Mouse (Mus musculus): ENCODE measurements at regions not wholly inside any gene's neighbourhood (a gene's known extent, or its start where the extent isn't known, plus 50 kb on each side); places are given as distances from the start of the nearest gene placed in this dataset.

DNA sequence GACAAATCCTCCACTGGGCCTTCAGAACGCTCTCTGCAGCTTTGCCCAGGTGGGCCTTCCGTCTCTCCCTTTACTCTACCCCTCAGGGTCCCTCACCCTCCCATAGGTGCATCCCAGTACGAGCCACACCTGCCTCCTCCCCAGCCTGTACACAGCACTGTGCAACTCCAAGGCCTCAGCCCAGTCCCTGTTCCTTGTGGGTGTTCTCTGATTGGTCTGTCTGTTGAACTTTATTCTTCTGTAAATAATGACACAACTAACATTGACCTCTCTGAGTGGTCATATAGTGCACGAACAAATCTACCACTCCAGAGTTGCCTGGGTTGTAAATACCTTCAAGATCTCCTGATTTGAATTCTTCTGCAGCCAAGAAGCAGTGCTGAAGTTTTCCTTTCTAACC, 167.8 kb upstream of the Hes1 start:
- no peaks in the 10 kb centered on the region for H3K27me3 ChIP-seq (ENCODE audit: control insufficient read depth, insufficient read depth, low read length)
- no peak overlapping the region for H3K4me3 ChIP-seq (ENCODE audit: control insufficient read depth, low read depth, low read length)
- H3K36me3 ChIP-seq (ENCODE audit: control insufficient read depth, insufficient read depth, low read length) = no peaks in the 10 kb centered on the region
- H3K27ac ChIP-seq (ENCODE audit: control insufficient read depth, insufficient read depth, low read depth, low read length) = no peak overlapping the region
- H3K4me1 ChIP-seq (ENCODE audit: control insufficient read depth, insufficient read depth, low read length) = peaks cover 5% of the 10 kb centered on the region
- TF ChIP-seq CTCF (IDR thresholded peaks at IDR 0.05; ENCODE audit: control insufficient read depth, insufficient read depth, insufficient replicate concordance, low read depth, low read length) (no peak), POLR2A (IDR thresholded peaks at IDR 0.05; ENCODE audit: control insufficient read depth, low read depth, low read length) (no peak)

DNA sequence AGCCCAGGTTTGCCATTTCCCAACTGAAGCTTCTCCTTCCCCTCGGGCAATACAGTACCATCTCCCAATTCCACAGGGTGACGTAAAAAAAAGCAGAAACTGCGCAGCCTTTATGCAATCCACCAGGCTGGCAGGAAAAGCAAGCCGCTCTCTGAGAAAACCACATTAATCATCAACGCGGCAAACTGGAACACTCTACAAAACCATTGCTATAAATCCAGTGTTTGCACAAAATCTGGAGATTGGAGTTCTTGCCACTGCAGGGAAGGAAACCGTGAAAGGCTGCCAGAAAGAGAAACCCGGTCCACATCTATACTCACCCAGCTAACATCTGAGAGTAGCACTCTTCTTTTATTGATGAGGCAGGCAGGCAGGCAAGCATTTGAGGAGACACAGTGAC, 160.7 kb upstream of the Hes1 start:
- no peak overlapping the region for H3K27ac ChIP-seq (ENCODE audit: control insufficient read depth, insufficient read depth, low read depth, low read length)
- no peaks in the 10 kb centered on the region; the same call in 1 of the 2 replicates for H3K4me1 ChIP-seq (ENCODE audit: control insufficient read depth, insufficient read depth, low read length)

GRCm38 (mm10) chr16:29904183-29904775, 159.9 kb upstream of the Hes1 start:
- H3K27ac ChIP-seq (ENCODE audit: control insufficient read depth, insufficient read depth, low read depth, low read length) = no peak overlapping the region
- no peaks in the 10 kb centered on the region for H3K36me3 ChIP-seq (ENCODE audit: control insufficient read depth, insufficient read depth, low read length)
- no peak overlapping the region for H3K4me3 ChIP-seq (ENCODE audit: control insufficient read depth, low read depth, low read length)
- H3K27me3 ChIP-seq (ENCODE audit: control insufficient read depth, insufficient read depth, low read length) = no peaks in the 10 kb centered on the region; the same call in 1 of the 2 replicates
- TF ChIP-seq CTCF (IDR thresholded peaks at IDR 0.05; ENCODE audit: control insufficient read depth, insufficient read depth, insufficient replicate concordance, low read depth, low read length) (no peak), POLR2A (IDR thresholded peaks at IDR 0.05; ENCODE audit: control insufficient read depth, low read depth, low read length) (no peak)
- H3K4me1 ChIP-seq (ENCODE audit: control insufficient read depth, insufficient read depth, low read length) = no peaks in the 10 kb centered on the region; the same call in 1 of the 2 replicates

More for the DNA sequence above, 160.7 kb upstream of the Hes1 start:
- no peak for TF ChIP-seq CTCF (IDR thresholded peaks at IDR 0.05; ENCODE audit: control insufficient read depth, insufficient read depth, insufficient replicate concordance, low read depth, low read length)
- no peak for TF ChIP-seq POLR2A (IDR thresholded peaks at IDR 0.05; ENCODE audit: control insufficient read depth, low read depth, low read length)
- Histone ChIP-seq H3K27me3 (ENCODE audit: control insufficient read depth, insufficient read depth, low read length) (no peaks in the 10 kb centered on the region; the same call in 1 of the 2 replicates), H3K4me3 (ENCODE audit: control insufficient read depth, low read depth, low read length) (no peak overlapping the region), H3K36me3 (ENCODE audit: control insufficient read depth, insufficient read depth, low read length) (no peaks in the 10 kb centered on the region)

DNA sequence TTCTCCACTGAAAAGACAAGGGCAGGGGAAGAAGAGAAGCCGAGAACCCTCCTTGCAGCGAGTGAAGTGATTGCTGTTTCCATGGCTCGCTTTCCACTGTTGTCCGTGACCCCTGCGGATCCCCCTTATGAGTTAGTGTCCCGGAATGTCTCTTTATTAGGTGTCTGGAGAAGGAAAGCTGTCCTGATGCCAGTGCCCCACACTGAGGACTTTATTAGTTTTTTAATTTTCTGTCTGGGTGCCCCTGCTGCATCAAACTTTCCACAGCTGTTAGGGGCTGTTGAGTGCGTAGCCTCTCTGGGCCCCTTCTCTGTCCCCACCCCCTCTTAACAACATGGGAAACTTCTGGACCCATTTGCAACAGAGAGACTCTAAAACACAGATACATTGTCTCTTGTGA, 156.9 kb upstream of the Hes1 start:
- TF ChIP-seq POLR2A (IDR thresholded peaks at IDR 0.05; ENCODE audit: control insufficient read depth, low read depth, low read length) = no peak
- no peak for TF ChIP-seq CTCF (IDR thresholded peaks at IDR 0.05; ENCODE audit: control insufficient read depth, insufficient read depth, insufficient replicate concordance, low read depth, low read length)
- Histone ChIP-seq H3K4me3 (ENCODE audit: control insufficient read depth, low read depth, low read length) (no peak overlapping the region), H3K27ac (ENCODE audit: control insufficient read depth, insufficient read depth, low read depth, low read length) (no peak overlapping the region), H3K36me3 (ENCODE audit: control insufficient read depth, insufficient read depth, low read length) (no peaks in the 10 kb centered on the region), H3K4me1 (ENCODE audit: control insufficient read depth, insufficient read depth, low read length) (no peaks in the 10 kb centered on the region; the same call in 1 of the 2 replicates), H3K27me3 (ENCODE audit: control insufficient read depth, insufficient read depth, low read length) (no peaks in the 10 kb centered on the region; the same call in 1 of the 2 replicates)

DNA sequence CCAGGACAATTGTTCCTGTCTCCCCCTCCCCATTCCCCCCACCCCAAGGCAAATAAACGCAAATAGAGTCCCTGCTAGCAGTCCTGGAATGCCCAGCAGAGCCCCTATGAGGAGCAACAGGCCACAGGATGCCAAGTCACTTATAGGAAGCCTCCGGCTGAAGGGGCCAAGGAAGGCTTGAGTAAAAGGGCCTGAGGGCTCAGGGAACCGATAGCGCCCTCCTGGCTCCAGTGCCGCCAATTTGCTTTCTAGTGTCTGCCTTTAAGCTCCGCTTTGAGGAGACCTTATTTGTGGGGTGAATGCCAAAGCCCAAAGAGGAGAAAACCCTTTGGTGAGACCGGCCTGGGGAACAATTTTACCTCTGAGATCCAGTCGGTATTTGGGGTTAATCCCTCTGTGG, 156.2 kb upstream of the Hes1 start:
- no peak for TF ChIP-seq POLR2A (IDR thresholded peaks at IDR 0.05; ENCODE audit: control insufficient read depth, low read depth, low read length)
- TF ChIP-seq CTCF (IDR thresholded peaks at IDR 0.05; ENCODE audit: control insufficient read depth, insufficient read depth, insufficient replicate concordance, low read depth, low read length) = no peak
- Histone ChIP-seq H3K4me1 (ENCODE audit: control insufficient read depth, insufficient read depth, low read length) (no peaks in the 10 kb centered on the region; the same call in 1 of the 2 replicates), H3K4me3 (ENCODE audit: control insufficient read depth, low read depth, low read length) (no peak overlapping the region), H3K27me3 (ENCODE audit: control insufficient read depth, insufficient read depth, low read length) (no peaks in the 10 kb centered on the region; the same call in 1 of the 2 replicates), H3K36me3 (ENCODE audit: control insufficient read depth, insufficient read depth, low read length) (no peaks in the 10 kb centered on the region), H3K27ac (ENCODE audit: control insufficient read depth, insufficient read depth, low read depth, low read length) (no peak overlapping the region)

DNA sequence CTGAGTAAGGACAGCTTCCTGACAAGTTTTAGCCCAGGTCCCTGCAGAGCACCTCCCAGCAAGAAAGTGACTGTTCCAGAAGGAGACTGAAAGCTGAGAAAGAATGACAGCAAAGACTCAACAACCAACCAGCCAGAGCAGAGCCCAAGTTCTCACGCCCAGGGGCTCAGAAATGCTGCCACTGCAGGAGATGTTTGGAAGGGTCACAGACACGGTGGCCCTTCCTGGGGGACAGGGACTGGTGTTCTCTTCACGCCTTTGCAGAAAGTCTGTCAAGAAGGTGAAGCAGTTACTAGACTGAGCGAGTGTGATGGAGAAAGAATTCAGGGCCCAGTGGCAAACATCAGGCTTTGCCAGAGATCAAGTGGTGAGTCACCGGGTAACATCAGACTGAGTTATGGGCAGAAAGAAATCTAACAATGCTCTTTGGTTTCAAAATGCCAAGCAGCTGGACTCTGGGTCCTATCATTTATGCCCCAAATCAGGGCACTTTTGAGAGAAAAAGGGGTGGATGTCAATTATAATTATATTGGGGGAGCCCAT, 154.2 kb upstream of the Hes1 start:
- H3K4me1 ChIP-seq (ENCODE audit: control insufficient read depth, insufficient read depth, low read length) = no peaks in the 10 kb centered on the region; the same call in 1 of the 2 replicates
- no peak overlapping the region for H3K4me3 ChIP-seq (ENCODE audit: control insufficient read depth, low read depth, low read length)
- no peak for TF ChIP-seq CTCF (IDR thresholded peaks at IDR 0.05; ENCODE audit: control insufficient read depth, insufficient read depth, insufficient replicate concordance, low read depth, low read length)
- TF ChIP-seq POLR2A (IDR thresholded peaks at IDR 0.05; ENCODE audit: control insufficient read depth, low read depth, low read length) = no peak
- H3K36me3 ChIP-seq (ENCODE audit: control insufficient read depth, insufficient read depth, low read length) = no peaks in the 10 kb centered on the region
- H3K27ac ChIP-seq (ENCODE audit: control insufficient read depth, insufficient read depth, low read depth, low read length) = no peak overlapping the region
- H3K27me3 ChIP-seq (ENCODE audit: control insufficient read depth, insufficient read depth, low read length) = no peaks in the 10 kb centered on the region; the same call in 1 of the 2 replicates

- Histone ChIP-seq H3K4me1 (ENCODE audit: control insufficient read depth, insufficient read depth, low read length) (no peaks in the 10 kb centered on the region; the same call in 1 of the 2 replicates), H3K27me3 (ENCODE audit: control insufficient read depth, insufficient read depth, low read length) (no peaks in the 10 kb centered on the region; the same call in 1 of the 2 replicates), H3K27ac (ENCODE audit: control insufficient read depth, insufficient read depth, low read depth, low read length) (no peak overlapping the region), H3K4me3 (ENCODE audit: control insufficient read depth, low read depth, low read length) (no peak overlapping the region), H3K36me3 (ENCODE audit: control insufficient read depth, insufficient read depth, low read length) (no peaks in the 10 kb centered on the region)
- TF ChIP-seq CTCF (IDR thresholded peaks at IDR 0.05; ENCODE audit: control insufficient read depth, insufficient read depth, insufficient replicate concordance, low read depth, low read length) (no peak), POLR2A (IDR thresholded peaks at IDR 0.05; ENCODE audit: control insufficient read depth, low read depth, low read length) (no peak)
Observed at GRCm38 (mm10) chr16:29911164-29911571, 153.0 kb upstream of the Hes1 start.
